ENCODE assay signal across 19 mouse cellular contexts in genomic region chr11:93642331-93642730, GRCm38 (mm10).
"Had no signal": no experiment of that assay in that cellular context is flagged by ENCODE, and none has a peak within 500 bp of the region (broad histone marks: within the 10 kb centered on the region; RNA-seq: fewer than 3 reads in every experiment).

No protein-coding gene starts in this region.

- H3K27me3 ChIP-seq: liver, embryonic 13.5 days; midbrain, embryonic 12.5 days; midbrain, embryonic 15.5 days; neural tube, embryonic 12.5 days; neural tube, embryonic 15.5 days had no signal

- H3K27ac ChIP-seq: left cerebral cortex, adult 2 months; liver, embryonic 13.5 days; midbrain, embryonic 12.5 days; midbrain, embryonic 15.5 days; neural tube, embryonic 12.5 days; neural tube, embryonic 15.5 days; stomach, postnatal 0 days had no signal

- DNase-seq: kidney, postnatal 10 days; kidney, postnatal 36 days; layer of hippocampus, postnatal 36 days; liver, embryonic 13.5 days; lung, adult 2 months; lung, postnatal 14 days; lung, postnatal 4 days; right cerebral cortex, adult 18-20 months; right cerebral cortex, postnatal 14 days; right cerebral cortex, postnatal 4 days; thymus, adult 2 months; thymus, postnatal 14 days; thymus, postnatal 4 days had no signal

- H3K4me3 ChIP-seq: left cerebral cortex, adult 2 months; liver, embryonic 13.5 days; midbrain, embryonic 12.5 days; midbrain, embryonic 15.5 days; neural tube, embryonic 12.5 days; neural tube, embryonic 15.5 days had no signal

- ATAC-seq: midbrain, embryonic 15.5 days had no signal

- H3K4me1 ChIP-seq: liver, embryonic 13.5 days; neural tube, embryonic 12.5 days; neural tube, embryonic 15.5 days had no signal
